Mouse (Mus musculus): ENCODE results near the gene Atf4.

Gene Atf4

GRCm38 (mm10) chr15:80254847-80255645, at the start of gene Atf4:
Gene Atf4 (plus strand): TSS chr15:80255184.
- peak; percentile 99 for DNase-seq

- DNase-seq: no peak
Observed at GRCm38 (mm10) chr15:80206057-80206565, 48.9 kb upstream of the Atf4 start.

- no peak for DNase-seq
Observed at GRCm38 (mm10) chr15:80208446-80208845, 46.5 kb upstream of the Atf4 start.

GRCm38 (mm10) chr15:80213688-80214087, 41.3 kb upstream of the Atf4 start:
- DNase-seq: no peak

GRCm38 (mm10) chr15:80215716-80216479, 39.1 kb upstream of the Atf4 start:
- peak in 1 of 2 experiments; percentile 21 for DNase-seq

- no peak for DNase-seq
Observed at GRCm38 (mm10) chr15:80216480-80216820, 38.5 kb upstream of the Atf4 start.

GRCm38 (mm10) chr15:80217476-80217875, 37.5 kb upstream of the Atf4 start:
- DNase-seq: no peak

- DNase-seq: peak in 1 of 2 experiments; percentile 21
Observed at GRCm38 (mm10) chr15:80219211-80219610, 35.8 kb upstream of the Atf4 start.

GRCm38 (mm10) chr15:80219705-80220657, 35.0 kb upstream of the Atf4 start:
- no peak for DNase-seq

GRCm38 (mm10) chr15:80221031-80221430, 34.0 kb upstream of the Atf4 start:
- DNase-seq: no peak

GRCm38 (mm10) chr15:80223751-80224150, 31.2 kb upstream of the Atf4 start:
- DNase-seq: no peak

GRCm38 (mm10) chr15:80225208-80225607, 29.8 kb upstream of the Atf4 start:
- peak; percentile 56 to 74 for DNase-seq

- peak; percentile 31 to 65 for DNase-seq
Observed at GRCm38 (mm10) chr15:80225796-80226195, 29.2 kb upstream of the Atf4 start.

- DNase-seq: no peak
Observed at GRCm38 (mm10) chr15:80228071-80228800, 26.7 kb upstream of the Atf4 start.

GRCm38 (mm10) chr15:80232331-80232730, 22.7 kb upstream of the Atf4 start:
- no peak for DNase-seq

GRCm38 (mm10) chr15:80233053-80233452, 21.9 kb upstream of the Atf4 start:
- no peak for DNase-seq

- peak; percentile 99 for DNase-seq
Observed at GRCm38 (mm10) chr15:80233733-80234509, 21.1 kb upstream of the Atf4 start, which contains the start of gene Mief1. Gene Mief1 (plus strand): TSS chr15:80234018.

- DNase-seq: no peak
Observed at GRCm38 (mm10) chr15:80235535-80235934, 19.4 kb upstream of the Atf4 start, which contains the start of gene AC140267.1. Gene AC140267.1 (plus strand): TSS chr15:80235835.

- DNase-seq: no peak
Observed at GRCm38 (mm10) chr15:80248135-80248534, 6.8 kb upstream of the Atf4 start.

- DNase-seq: no peak
Observed at GRCm38 (mm10) chr15:80248596-80248995, 6.4 kb upstream of the Atf4 start.

- no peak for DNase-seq
Observed at GRCm38 (mm10) chr15:80249672-80250071, 5.3 kb upstream of the Atf4 start.
